Mouse (Mus musculus): ENCODE measurements around the gene Cradd. TPM values are rescaled to one million over a fixed set of nuclear protein-coding genes. Genes with fewer than 3 reads are reported as not detected.

Gene Cradd
- total RNA-seq, 2 experiments from 2014 or later, result 10.5 to 12.0 TPM

DNA sequence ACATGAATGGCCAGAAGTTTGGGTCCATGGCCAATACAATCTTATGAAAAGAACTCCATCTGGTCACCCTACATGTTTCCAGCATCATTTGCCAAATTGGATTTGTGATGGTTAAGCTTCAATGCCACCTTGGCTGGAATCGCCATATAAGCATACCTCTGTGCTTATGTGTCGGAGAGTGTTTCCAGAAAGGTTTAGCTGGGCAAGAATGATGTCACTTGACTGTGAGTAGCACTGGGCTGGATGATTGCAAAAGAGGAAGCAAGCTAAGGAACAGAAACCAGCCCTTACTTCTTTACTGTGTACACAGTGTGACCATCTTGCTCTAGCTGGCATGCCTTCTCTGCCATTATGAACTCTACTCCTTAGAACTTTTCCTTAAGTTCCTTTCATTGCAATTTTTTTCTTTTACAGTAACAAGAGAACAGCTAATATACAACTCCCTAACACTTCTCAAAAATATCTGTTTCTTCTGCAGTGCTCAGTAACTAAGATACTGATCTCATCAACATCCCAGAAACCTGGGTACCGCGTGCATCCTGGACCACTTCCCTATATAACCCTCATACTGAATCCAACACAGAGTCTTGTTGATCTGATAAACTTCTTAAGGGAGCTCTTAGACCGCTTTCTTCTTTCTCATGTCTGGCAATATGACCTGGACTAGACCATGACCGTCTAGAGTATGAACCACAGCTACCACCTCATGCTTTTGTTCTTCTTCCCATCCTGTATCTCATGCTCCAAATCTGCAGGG is 172.7 kb downstream of the Cradd start:
- intact Hi-C loops (cut with DNase I; ENCODE audit: low total_unique reads), result no loop called here

DNA sequence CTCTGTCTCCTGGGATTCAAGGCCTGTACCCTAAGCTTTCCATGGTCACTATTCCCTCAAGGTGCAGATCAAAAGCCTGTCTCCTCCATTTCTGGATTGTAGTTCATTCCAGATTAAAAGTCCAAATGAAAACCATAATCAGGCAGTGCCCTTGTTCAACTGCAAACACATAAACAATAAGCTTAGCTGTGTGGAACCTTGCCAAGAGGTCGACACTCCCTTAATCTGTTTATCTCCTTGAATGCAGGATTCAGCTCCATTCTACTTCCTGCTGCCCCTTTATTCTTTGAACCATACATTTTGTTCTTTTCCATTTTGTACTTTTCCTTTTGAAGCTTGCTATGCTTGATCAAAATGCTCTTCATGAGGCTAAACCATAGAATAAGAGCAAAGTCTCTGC is 174.3 kb downstream of the Cradd start:
- intact Hi-C loops (cut with DNase I; ENCODE audit: low total_unique reads), result no loop called here
- DNase-seq, result no peak

More for the DNA sequence above, 172.7 kb downstream of the Cradd start:
- no peak for DNase-seq

DNA sequence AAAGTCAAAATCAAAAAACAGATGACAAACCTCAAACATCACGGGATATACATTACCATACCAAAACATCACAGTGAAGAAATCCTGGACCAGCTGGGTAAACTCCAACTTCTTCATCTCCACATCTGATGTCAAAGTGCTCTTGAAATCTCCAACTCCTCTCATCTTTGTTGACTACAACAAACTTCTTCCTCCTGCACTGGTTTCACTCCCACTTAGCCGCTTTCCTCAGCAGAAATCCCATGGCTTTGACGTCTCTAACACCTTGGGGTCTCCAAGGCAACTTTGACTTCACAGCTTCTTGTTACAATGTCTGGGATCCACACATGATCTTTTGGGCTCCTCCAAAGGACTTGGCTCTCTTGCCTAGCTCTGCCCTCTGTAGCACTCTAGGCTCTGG is 175.3 kb downstream of the Cradd start:
- intact Hi-C loops (cut with DNase I; ENCODE audit: low total_unique reads), result no loop called here
- DNase-seq, result no peak

DNA sequence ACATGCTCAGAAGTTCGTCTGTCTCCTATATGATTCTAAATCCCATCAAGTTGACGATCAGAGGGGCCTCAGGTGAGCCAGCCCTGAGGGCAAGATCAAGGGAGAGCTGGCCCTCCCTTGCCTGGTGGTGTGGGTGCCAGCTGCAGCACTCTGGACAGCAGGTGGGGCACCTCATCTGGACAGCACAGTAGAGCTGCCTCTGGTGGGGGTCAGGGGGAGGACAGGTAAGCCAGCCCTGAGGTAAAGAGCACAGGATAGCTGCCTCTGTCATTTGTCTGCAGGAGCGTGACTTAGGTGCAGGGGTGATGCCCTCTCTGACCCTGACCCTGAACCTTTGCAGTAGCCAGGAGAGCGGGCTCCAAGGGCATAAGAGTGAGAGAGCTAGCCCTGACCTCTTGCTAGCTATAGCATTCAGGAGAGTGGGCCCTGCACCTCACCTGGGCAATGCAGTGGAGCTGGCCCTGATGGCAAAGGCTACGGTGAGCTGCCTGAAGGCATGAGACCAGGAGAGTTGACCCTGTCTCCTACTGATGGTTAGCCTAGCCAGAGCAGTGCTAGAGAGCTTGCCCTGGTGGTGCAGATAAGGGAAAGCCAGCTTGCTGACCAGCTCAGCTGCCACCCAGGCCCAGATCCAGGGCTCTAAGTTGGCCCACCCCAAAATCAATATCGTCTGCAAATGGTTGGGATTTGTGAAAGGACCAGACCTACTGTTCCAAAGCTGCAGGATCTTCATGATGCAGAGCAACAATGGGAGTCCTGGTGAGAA is 176.6 kb downstream of the Cradd start:
- no peak for DNase-seq
- intact Hi-C loops (cut with DNase I; ENCODE audit: low total_unique reads), result no loop called here

DNA sequence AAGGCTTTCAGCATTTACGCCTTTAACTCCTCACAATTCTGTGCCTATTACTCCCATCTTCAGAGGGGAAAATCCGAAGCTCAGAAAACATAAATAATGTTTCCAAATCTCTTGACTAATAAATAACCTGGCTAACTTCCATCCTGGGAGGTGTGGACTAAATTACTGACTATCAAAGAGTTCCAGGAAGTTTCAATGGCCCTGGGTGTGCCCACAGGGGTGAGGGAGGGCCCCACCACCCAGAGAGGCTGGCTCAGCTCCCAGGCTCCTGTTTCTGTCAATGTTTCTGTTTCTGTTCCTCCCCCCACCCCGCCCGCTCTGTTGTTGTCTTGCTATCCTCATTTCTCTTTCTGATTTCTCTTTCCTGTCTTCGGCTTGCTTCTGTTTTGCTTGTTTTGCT is 177.4 kb downstream of the Cradd start:
- intact Hi-C loops (cut with DNase I; ENCODE audit: low total_unique reads), result no loop called here
- DNase-seq, result peak; percentile 54

DNA sequence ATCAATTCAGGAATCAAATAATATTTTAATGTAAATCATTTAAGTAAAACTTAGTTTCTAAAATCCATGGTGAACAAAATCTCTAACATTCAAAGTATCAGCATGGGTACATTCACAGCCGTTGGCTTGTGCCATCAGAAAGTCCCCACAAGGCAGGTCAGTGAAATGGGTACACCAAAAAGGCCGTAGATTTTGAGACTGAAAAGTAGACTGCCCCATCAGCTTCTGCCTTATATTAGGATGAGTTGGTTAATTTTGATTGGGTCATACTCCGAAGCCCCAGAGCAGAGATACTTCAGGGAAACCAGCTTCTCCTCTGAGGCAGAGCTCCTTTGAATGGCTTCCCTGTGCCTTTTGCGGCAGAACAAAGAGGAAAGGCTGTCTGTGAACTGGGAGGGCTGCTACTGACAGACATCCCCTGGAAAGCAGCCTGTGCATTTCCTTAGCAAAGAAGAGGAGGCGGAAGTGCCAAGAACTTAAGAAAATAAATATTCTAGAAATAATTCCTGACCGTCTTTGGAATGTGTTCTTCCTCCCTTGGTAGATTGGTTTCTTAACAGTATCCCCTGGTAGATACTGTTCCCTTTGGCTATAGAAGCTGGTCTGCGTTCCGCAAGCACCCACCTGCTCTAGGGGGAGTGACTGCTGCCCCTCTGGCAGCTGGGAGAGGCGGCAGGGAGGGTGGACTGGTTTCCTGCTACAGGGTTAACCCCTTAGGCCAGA is 178.6 kb downstream of the Cradd start:
- intact Hi-C loops (cut with DNase I; ENCODE audit: low total_unique reads), result no loop called here
- peak; percentile 25 for DNase-seq

DNA sequence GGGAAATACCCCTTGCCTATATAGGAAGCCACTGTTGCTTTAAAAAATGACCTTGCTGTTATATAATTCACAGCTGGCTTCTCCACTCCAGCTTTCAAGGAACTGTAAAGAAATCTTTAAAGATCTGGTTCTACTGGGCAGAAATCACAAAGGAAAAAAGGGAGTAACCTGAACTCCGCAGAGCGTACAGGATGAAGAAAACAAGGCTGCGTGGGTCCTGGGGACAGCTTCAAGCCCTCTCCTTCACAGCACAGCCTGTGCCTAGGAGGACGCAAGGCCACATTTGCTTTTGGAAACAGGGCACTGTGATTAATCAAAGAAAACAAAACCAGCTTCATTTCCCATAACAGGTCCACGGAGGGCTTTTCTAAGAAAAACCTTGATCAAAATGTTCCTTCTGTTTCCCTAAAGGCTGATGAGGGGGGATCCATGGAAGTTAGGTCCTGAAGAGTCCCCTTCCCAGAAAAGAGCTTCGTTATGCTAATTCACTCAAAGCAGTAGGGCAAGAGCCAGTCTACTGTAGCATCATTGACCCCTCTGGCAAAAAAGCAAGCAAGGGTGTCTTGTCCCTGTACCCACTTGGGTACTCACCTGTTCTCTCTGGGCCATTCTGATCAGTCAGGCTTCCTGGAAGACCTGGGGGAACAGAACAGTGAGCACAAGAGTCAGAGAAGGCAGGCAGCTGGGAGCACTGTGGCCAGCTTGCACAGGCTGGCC is 179.4 kb downstream of the Cradd start:
- no peak for DNase-seq
- intact Hi-C loops (cut with DNase I; ENCODE audit: low total_unique reads), result no loop called here

DNA sequence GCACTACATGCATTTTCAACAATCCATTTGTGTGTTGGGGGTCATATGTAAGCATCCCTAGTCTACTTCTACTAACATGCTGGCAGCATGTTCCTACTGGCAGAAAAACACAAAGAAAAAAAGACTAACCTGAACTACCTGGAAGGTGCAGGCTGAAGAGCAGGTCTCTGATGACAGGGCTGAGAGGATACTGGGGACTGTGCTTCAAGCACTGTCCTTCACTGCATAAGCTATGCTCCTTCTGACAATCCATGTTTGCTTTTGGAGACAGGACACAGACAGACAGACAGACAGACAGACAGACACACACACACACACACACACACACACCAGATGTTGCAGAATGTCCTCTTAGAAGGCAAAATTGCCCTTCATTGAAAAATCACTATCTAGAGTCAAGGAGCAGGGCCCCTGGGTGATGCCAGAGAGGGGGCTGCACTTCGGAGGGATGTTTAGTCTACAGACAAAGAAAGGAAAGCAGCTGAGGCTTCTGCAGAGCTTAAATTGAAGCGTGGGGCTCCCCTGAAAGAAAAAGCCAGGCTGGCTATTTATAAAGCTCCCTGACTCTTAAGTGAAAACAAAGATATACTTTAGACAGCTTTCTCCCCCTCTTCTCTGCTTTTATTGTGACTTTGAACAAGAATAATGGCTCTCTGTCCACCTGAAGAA is 180.4 kb downstream of the Cradd start:
- intact Hi-C loops (cut with DNase I; ENCODE audit: low total_unique reads), result no loop called here
- DNase-seq, result no peak

DNA sequence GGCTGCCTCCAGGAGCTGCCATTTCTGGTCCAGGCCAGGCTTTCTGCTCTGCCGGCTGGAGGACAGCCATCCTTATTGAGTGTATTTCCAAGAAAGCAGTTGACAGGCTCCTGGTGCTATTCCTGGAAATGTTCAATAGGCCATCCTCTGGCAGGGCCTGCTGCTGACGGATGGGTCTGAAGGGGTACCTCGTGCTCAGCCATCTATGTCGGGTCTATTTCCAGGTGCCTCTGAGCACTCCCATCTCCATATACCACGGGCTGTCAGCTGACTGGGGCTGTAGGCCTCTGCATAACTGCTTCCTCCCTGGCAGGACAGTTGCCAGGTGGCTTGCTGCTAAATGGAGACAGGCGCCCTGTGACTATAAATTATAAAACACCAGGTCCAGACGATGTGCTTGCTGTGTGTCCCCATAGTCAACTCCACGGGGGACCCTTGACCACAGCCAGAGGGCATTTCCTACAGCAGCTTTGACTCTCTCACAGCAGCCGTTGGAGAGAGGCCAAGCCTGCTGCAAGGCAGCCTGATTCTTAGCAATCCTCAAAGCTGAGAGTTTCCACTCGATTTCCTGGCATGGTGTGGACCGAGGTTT is 181.0 kb downstream of the Cradd start:
- intact Hi-C loops (cut with DNase I; ENCODE audit: low total_unique reads), result no loop called here
- DNase-seq, result peak; percentile 78

DNA sequence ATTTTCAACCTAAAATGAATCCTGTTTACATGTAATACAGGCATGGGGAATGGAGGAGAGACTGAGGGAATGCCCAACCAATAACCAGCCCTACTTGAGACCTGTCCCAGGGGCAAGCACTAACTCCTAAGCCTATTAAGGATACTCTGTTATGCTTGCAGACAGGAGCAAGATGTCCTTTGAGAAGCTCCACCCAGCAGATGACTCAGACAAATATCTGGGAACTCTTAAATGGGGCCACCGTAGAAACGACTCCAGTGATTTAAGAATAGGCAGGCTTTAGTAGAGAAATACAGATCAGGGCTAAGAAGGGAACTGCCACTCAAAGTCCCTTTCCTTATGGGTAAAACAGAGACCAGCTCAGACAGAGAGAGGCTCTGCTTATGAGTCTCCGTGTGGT is 182.9 kb downstream of the Cradd start:
- no peak for DNase-seq
- intact Hi-C loops (cut with DNase I; ENCODE audit: low total_unique reads), result no loop called here

DNA sequence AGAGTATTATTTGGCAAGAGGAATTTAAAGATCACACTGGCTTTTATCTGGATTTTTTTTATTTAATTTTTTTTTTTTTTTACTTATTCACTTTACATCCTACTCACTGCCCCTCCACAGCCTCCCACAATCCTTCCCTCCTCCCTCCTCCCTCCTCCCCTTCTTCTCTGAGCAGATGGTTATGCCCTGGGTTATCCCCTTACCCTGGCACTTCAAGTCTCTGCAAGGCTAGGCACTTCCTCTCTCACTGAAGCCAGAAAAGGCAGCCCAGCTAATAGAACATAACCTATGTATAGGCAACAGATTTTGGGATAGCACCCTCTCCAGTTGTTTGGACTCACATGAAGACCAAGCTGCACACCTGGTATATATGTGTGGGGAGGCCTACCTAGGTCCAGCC is 183.7 kb downstream of the Cradd start:
- intact Hi-C loops (cut with DNase I; ENCODE audit: low total_unique reads), result no loop called here
- no peak for DNase-seq

DNA sequence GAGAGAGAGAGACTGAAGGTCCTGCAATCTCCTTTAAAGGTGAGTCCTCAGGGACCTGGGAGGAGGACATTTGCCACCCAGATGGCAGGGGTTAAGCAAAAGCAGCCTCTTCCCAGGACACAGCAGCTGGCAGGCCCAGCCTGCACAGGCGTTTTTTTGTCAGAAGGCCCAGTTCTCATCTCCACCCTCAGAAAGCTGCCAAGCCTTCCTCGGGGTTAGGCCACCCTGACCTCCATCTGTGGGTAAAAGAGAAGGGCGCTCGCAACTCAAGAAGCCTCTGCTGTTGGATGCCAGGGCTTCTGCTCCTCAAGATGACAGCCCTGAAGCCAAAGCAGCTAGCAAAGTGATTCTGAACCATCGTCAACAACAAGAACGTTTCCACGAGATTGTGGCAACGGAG is 184.3 kb downstream of the Cradd start:
- intact Hi-C loops (cut with DNase I; ENCODE audit: low total_unique reads), result no loop called here
- DNase-seq, result peak; percentile 76

DNA sequence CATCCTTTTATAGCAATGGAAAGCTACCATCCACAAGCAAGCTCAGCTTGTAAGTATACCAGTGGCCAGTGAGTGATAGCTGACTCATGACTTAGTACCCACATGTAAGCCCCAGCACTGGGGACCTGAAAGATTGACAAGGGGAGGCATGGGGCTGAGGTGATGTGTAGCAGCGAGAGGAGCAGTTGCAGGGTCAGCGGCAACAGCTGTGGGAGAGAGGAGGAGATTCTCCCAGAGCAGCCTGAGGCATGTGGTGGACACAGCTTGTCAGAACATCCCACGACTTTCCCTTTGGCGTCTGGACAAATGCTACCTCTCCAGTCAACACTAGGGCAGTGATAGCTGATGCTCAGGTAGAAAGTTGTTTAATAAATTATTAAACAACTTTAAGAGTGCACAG is 190.9 kb downstream of the Cradd start:
- no peak for DNase-seq
- intact Hi-C loops (cut with DNase I; ENCODE audit: low total_unique reads), result no loop called here

Other genes with a start within 250 kb of the Cradd start
- 1 to 10 TPM; 8.2 to 9.4 TPM for gene Socs2, start 93.0 kb upstream of the Cradd start, total RNA-seq (2021)
- 100 to 1,000 TPM; 224 to 246 TPM for gene Mrpl42, start 177.8 kb upstream of the Cradd start, total RNA-seq (2021)
- gene Ube2n, start 191.0 kb upstream of the Cradd start, total RNA-seq (2021), result 100 to 1,000 TPM in 1 of 2 experiments, 10 to 100 TPM in 1; 91.7 to 110 TPM
- gene Nudt4, start 240.0 kb upstream of the Cradd start, total RNA-seq (2021), result 100 to 1,000 TPM; 173 to 192 TPM